Mouse (Mus musculus) limb, embryonic 11.5 days (tissue): ENCODE results near the gene Spindoc. TPM values are rescaled to one million over a fixed set of nuclear protein-coding genes. Genes with fewer than 3 reads are reported as not detected.

ENCODE experiments used
- microRNA-seq: library from miRNA; unstranded; fragments of <30 nt; microRNA quantifications from one replicate; pipeline ENCODE4, GENCODE M21; 2016
- polyA plus RNA-seq: library from polyadenylated mRNA; unstranded; fragments of >200 nt; fragmentation: Nextera tagmentation; extraction: Ambion mirVana; gene quantifications from 2 replicates; pipeline ENCODE4 v1.2.1, GENCODE M21; 2014

Gene Spindoc
- polyA plus RNA-seq, 1 experiment from 2014 or later = 47.9 TPM

Small RNA genes within 50 kb of the gene (microRNA-seq; reads per million reads assigned to microRNA genes)
- 2.1 reads per million for gene Mir6991

Other genes starting within 250 kb of the Spindoc start
- 247 and 260 TPM in 2 replicates for gene Otub1, start 176.7 kb downstream of the Spindoc start, polyA plus RNA-seq
- 807 and 830 TPM in 2 replicates for gene Cox8a, start 165.4 kb downstream of the Spindoc start, polyA plus RNA-seq
- 83.9 and 85.1 TPM in 2 replicates for gene Naa40, start 141.8 kb downstream of the Spindoc start, polyA plus RNA-seq
- gene Rcor2, start 115.7 kb downstream of the Spindoc start, polyA plus RNA-seq = 22.6 and 30.0 TPM in 2 replicates
- gene Mark2, start 41.1 kb downstream of the Spindoc start, polyA plus RNA-seq = 46.8 and 53.6 TPM in 2 replicates
- 10.4 and 10.6 TPM in 2 replicates for gene 2700081O15Rik, start 34.6 kb upstream of the Spindoc start, polyA plus RNA-seq
- 78.5 and 94.1 TPM in 2 replicates for gene Rtn3, start 100.3 kb upstream of the Spindoc start, polyA plus RNA-seq
- gene Atl3, start 111.0 kb upstream of the Spindoc start, polyA plus RNA-seq = 10.6 and 10.9 TPM in 2 replicates
- 5.4 and 7.6 TPM in 2 replicates for gene Pla2g16, start 174.5 kb upstream of the Spindoc start, polyA plus RNA-seq
- 0.30 and 0.93 TPM in 2 replicates for gene Lgals12, start 224.2 kb upstream of the Spindoc start, polyA plus RNA-seq
- gene Hrasls5, start 229.5 kb upstream of the Spindoc start, polyA plus RNA-seq = not detected in 2 replicates